Mouse (Mus musculus): ENCODE measurements around the gene Atad3a. TPM values are rescaled to one million over a fixed set of nuclear protein-coding genes. Genes with fewer than 3 reads are reported as not detected.
A peak's percentile ranks its signal among the peaks of the same experiment; 100 is the strongest.

Atad3a gene
- polyA plus RNA-seq, 1 experiment from 2014 or later: 84.7 TPM

GRCm38 (mm10) chr4:155733267-155733666 is 27.6 kb downstream of the Atad3a start:
- H3K36me3 ChIP-seq: peaks cover 14% of the 10 kb centered on the region; the same call in 1 of the 2 replicates
- WGBS: 88% methylated on average over 10 of the region's 10 CpGs

GRCm38 (mm10) chr4:155727993-155728392 is 32.9 kb downstream of the Atad3a start:
- no peak for ATAC-seq (ENCODE audit: low FRiP score)
- Histone ChIP-seq H3K4me3 (no peak overlapping the region), H3K27ac (peak overlapping the region; percentile 52; the same call in 1 of the 2 replicates), H3K36me3 (peaks cover 22% of the 10 kb centered on the region), H3K4me2 (replicated peaks) (no peak overlapping the region), H3K4me1 (no peaks in the 10 kb centered on the region), H3K9ac (no peak overlapping the region), H3K9me3 (replicated peaks) (no peaks in the 10 kb centered on the region), H3K27me3 (no peaks in the 10 kb centered on the region)
- WGBS: 57% methylated on average over 2 of the region's 2 CpGs

More at GRCm38 (mm10) chr4:155733267-155733666, 27.6 kb downstream of the Atad3a start:
- ATAC-seq (ENCODE audit: low FRiP score): no peak
- Histone ChIP-seq H3K27ac (no peak overlapping the region), H3K9me3 (replicated peaks) (no peaks in the 10 kb centered on the region), H3K4me1 (peaks cover 34% of the 10 kb centered on the region), H3K4me2 (replicated peaks) (peak overlapping the region; percentile 74; the same call in 1 of the 2 replicates), H3K4me3 (no peak overlapping the region), H3K27me3 (no peaks in the 10 kb centered on the region), H3K9ac (no peak overlapping the region)

- no peak overlapping the region for H3K4me3 ChIP-seq
- H3K4me1 ChIP-seq: no peaks in the 10 kb centered on the region
- no peaks in the 10 kb centered on the region for H3K27me3 ChIP-seq
- 68% methylated on average over 4 of the region's 4 CpGs for WGBS
- no peaks in the 10 kb centered on the region for H3K9me3 ChIP-seq (replicated peaks)
- no peak overlapping the region for H3K9ac ChIP-seq
- H3K27ac ChIP-seq: no peak overlapping the region
- ATAC-seq (ENCODE audit: low FRiP score): 0 out of 2 replicates have a peak, but pooled peaks have one; percentile 26
- peaks cover 27% of the 10 kb centered on the region for H3K36me3 ChIP-seq
- H3K4me2 ChIP-seq (replicated peaks): no peak overlapping the region
Observed at GRCm38 (mm10) chr4:155721668-155722083, 39.2 kb downstream of the Atad3a start.

GRCm38 (mm10) chr4:155710521-155711252 is 50.2 kb downstream of the Atad3a start:
- H3K27ac ChIP-seq: no peak overlapping the region
- no peaks in the 10 kb centered on the region for H3K9me3 ChIP-seq (replicated peaks)
- peaks cover 13% of the 10 kb centered on the region for H3K4me1 ChIP-seq
- H3K4me2 ChIP-seq (replicated peaks): no peak overlapping the region
- H3K36me3 ChIP-seq: peaks cover 4% of the 10 kb centered on the region
- H3K4me3 ChIP-seq: no peak overlapping the region
- no peaks in the 10 kb centered on the region for H3K27me3 ChIP-seq
- no peak for ATAC-seq (ENCODE audit: low FRiP score)
- 68% methylated on average over 6 of the region's 6 CpGs for WGBS
- no peak overlapping the region for H3K9ac ChIP-seq

- no peaks in the 10 kb centered on the region for H3K27me3 ChIP-seq
- H3K9ac ChIP-seq: no peak overlapping the region
- H3K27ac ChIP-seq: no peak overlapping the region
- no peaks in the 10 kb centered on the region for H3K9me3 ChIP-seq (replicated peaks)
- peaks cover 17% of the 10 kb centered on the region for H3K4me1 ChIP-seq
- no peak for ATAC-seq (ENCODE audit: low FRiP score)
- no peaks in the 10 kb centered on the region for H3K36me3 ChIP-seq
- no peak overlapping the region for H3K4me3 ChIP-seq
- no peak overlapping the region for H3K4me2 ChIP-seq (replicated peaks)
Observed at GRCm38 (mm10) chr4:155708988-155709387, 51.9 kb downstream of the Atad3a start.

- no peak overlapping the region for H3K4me3 ChIP-seq
- H3K9ac ChIP-seq: no peak overlapping the region
- no peak overlapping the region for H3K4me2 ChIP-seq (replicated peaks)
- no peak for ATAC-seq (ENCODE audit: low FRiP score)
- no peaks in the 10 kb centered on the region for H3K27me3 ChIP-seq
- H3K9me3 ChIP-seq (replicated peaks): no peaks in the 10 kb centered on the region
- no peak overlapping the region for H3K27ac ChIP-seq
- H3K36me3 ChIP-seq: no peaks in the 10 kb centered on the region
- 94% methylated on average over 2 of the region's 2 CpGs for WGBS
- peaks cover 17% of the 10 kb centered on the region for H3K4me1 ChIP-seq
Observed at GRCm38 (mm10) chr4:155708582-155708981, 52.3 kb downstream of the Atad3a start.

GRCm38 (mm10) chr4:155705592-155705929 is 55.3 kb downstream of the Atad3a start:
- H3K27ac ChIP-seq: peak overlapping the region; percentile 91
- peak overlapping the region; percentile 92 for H3K4me3 ChIP-seq
- WGBS: 0% methylated on average over 19 of the region's 19 CpGs
- no peak for ATAC-seq (ENCODE audit: low FRiP score)
- no peaks in the 10 kb centered on the region for H3K36me3 ChIP-seq
- peak overlapping the region; percentile 59 for H3K4me2 ChIP-seq (replicated peaks)
- H3K27me3 ChIP-seq: no peaks in the 10 kb centered on the region
- no peaks in the 10 kb centered on the region for H3K9me3 ChIP-seq (replicated peaks)
- H3K9ac ChIP-seq: peak overlapping the region; percentile 89
- H3K4me1 ChIP-seq: peaks cover 17% of the 10 kb centered on the region

- no peaks in the 10 kb centered on the region for H3K27me3 ChIP-seq
- H3K36me3 ChIP-seq: no peaks in the 10 kb centered on the region
- peak within 1 kb of the TSS; percentile 59 for H3K4me2 ChIP-seq (replicated peaks)
- ATAC-seq (ENCODE audit: low FRiP score): peak; percentile 95
- peak within 1 kb of the TSS; percentile 91 for H3K27ac ChIP-seq
- H3K9me3 ChIP-seq (replicated peaks): no peaks in the 10 kb centered on the region
- WGBS: under 1% methylated on average over 76 of the region's 83 CpGs
- peaks cover 17% of the 10 kb centered on the region for H3K4me1 ChIP-seq
- H3K4me3 ChIP-seq: peak within 1 kb of the TSS; percentile 92
- H3K9ac ChIP-seq: peak within 1 kb of the TSS; percentile 89
Observed at GRCm38 (mm10) chr4:155704721-155705591, 55.9 kb downstream of the Atad3a start, which contains the start of gene Ssu72. Gene Ssu72 (plus strand): TSS chr4:155704800.

GRCm38 (mm10) chr4:155703425-155703929 is 57.4 kb downstream of the Atad3a start:
- WGBS: 95% methylated on average over 4 of the region's 4 CpGs
- H3K4me2 ChIP-seq (replicated peaks): no peak overlapping the region
- H3K27ac ChIP-seq: no peak overlapping the region
- no peak overlapping the region for H3K9ac ChIP-seq
- H3K9me3 ChIP-seq (replicated peaks): no peaks in the 10 kb centered on the region
- no peak overlapping the region for H3K4me3 ChIP-seq
- H3K27me3 ChIP-seq: no peaks in the 10 kb centered on the region
- ATAC-seq (ENCODE audit: low FRiP score): no peak
- no peaks in the 10 kb centered on the region for H3K36me3 ChIP-seq
- H3K4me1 ChIP-seq: peaks cover 12% of the 10 kb centered on the region

- no peak overlapping the region for H3K9ac ChIP-seq
- no peaks in the 10 kb centered on the region for H3K36me3 ChIP-seq
- peaks cover 16% of the 10 kb centered on the region for H3K4me1 ChIP-seq
- H3K4me2 ChIP-seq (replicated peaks): no peak overlapping the region
- no peak overlapping the region for H3K27ac ChIP-seq
- ATAC-seq (ENCODE audit: low FRiP score): no peak
- H3K27me3 ChIP-seq: peaks cover 15% of the 10 kb centered on the region
- H3K4me3 ChIP-seq: no peak overlapping the region
- H3K9me3 ChIP-seq (replicated peaks): no peaks in the 10 kb centered on the region
Observed at GRCm38 (mm10) chr4:155700425-155700824, 60.5 kb downstream of the Atad3a start.

- no peak overlapping the region for H3K4me3 ChIP-seq
- H3K4me1 ChIP-seq: peaks cover 21% of the 10 kb centered on the region
- ATAC-seq (ENCODE audit: low FRiP score): no peak
- peaks cover 25% of the 10 kb centered on the region for H3K27me3 ChIP-seq
- WGBS: 75% methylated on average over 16 of the region's 16 CpGs
- H3K4me2 ChIP-seq (replicated peaks): peak overlapping the region; percentile 89; the same call in 1 of the 2 replicates
- H3K9ac ChIP-seq: no peak overlapping the region
- H3K27ac ChIP-seq: no peak overlapping the region
- no peaks in the 10 kb centered on the region for H3K36me3 ChIP-seq
- H3K9me3 ChIP-seq (replicated peaks): no peaks in the 10 kb centered on the region
Observed at GRCm38 (mm10) chr4:155696261-155697255, 64.3 kb downstream of the Atad3a start.

Measured in hindbrain, embryonic 12.5 days (tissue).